Mouse (Mus musculus): ENCODE data around the gene Ifna12.
"Not testable (repeated sequence)": the region's sequence is repeated elsewhere in the genome, so short reads cannot be mapped to it uniquely, and the experiment has no call there.

Gene Ifna12

DNA sequence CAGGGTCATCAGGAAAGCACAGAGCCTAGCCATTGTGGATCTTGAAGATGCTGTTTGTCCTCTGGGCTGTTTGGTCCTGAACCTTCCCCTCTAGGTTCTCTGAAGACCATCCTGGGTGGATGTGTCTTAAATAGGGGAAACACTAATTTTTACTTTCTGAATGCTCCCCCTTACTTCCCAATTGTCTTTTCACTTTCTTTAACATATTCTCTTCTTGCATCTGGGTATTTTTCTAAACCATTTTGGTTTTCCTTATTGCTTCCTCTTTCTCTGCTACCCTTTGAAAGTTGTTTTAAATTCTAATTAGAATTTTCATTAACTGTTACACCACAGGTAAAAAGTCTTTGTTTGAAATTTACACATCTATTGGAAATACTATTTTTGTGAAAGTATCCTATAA is at the start of gene Ifna12:
TSS of gene Ifna12 (minus strand) at position 101 of the 400 bp plus-strand sequence.
- no peak for DNase-seq (ENCODE audit: low spot score)

DNA sequence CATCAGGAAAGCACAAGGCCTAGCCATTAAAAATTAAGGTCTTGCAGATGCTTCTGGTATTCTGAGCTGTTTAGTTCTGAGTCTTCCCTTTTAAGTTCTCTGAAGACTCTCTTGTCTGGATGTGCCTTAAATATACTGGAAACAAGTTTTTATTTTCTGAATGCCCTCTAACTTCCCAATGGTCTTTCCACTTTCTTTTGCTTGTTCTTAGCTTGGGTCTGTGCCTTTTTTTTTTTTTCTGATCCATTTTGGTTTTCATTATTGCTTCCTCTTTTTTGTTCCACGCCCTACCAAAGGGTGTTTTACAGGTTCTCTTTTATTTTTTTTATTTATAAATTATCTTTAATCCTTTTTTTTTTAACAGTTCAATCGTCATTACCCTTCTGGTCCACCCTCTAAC is 41.2 kb upstream of the Ifna12 start, which contains the start of gene Ifna13:
TSS of gene Ifna13 (minus strand) at position 101 of the 400 bp plus-strand sequence.
- DNase-seq (ENCODE audit: low spot score): no peak

DNA sequence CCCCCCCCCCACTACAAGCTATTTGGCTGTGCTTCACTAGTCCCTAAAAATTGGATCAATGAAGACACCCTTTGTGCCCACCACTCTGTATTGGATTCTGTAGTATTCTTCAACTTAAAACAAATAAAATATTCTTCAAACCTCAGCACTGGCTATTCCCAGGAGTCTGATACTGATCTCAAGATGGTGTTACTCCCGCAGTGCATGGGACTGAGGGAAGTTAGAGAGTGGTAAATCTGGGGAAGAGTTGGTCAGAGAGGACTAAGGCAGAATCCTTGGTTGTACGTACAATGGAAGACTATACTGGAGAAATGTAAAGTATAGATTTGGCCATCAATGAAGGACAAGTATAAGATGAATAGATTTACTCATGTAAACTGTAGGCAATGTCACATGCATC is 39.4 kb upstream of the Ifna12 start:
- no peak for DNase-seq (ENCODE audit: low spot score)

DNA sequence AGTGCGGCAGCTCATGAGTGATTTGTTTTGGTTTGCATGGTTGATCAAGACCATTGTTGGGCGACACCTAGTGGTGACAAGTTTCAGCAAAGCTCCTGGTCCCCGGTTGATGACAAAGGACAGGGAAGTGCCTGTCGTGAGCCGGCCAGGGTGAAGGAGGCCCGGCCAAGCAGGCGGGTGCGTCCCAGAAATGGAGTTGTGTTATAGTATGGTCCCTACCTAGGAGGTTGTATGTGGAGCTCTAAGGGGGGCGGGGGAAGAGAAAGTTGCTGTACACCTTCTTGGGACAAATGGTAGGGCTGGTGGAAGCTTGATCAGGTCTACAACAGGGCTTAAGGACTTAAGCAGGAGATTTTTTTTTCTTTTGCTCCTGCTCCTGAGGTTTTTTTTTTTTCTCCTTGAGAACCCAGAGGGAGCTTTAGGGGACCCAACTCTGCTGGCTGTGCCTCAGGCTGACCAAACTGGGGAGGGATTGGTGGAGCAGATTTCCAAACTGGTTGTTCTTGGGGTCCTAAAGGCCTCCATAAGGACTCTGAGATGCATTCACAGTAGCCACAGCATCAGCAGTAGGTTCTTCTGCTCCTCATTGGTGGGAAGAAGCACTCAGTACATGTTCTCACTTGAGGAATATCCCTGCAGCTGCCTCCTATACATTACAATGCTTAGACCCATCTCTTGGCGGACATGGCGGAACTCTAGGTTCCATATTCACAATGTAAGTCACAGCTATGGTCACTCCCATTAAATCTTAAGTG is 38.1 kb upstream of the Ifna12 start:
- peak; percentile 100 for DNase-seq (ENCODE audit: low spot score)

DNA sequence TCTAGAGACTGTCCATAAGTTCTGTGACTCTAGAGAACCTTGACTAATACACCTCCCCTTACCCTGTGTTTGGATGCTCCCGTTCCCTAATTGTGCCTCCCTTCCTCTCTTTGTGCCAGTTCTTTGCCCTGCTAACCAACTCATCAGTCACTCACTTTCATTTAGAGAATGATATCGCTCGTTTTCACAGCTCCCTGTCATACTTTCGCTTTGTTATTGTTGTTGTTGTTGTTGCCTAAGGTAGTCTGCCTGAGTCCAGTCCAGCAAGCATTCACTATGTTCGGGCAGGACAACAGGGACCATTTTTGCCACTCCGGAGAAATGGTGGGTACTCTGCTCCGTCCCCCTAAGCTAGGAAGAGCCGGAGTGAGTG is 37.5 kb upstream of the Ifna12 start:
- DNase-seq (ENCODE audit: low spot score): no peak

DNA sequence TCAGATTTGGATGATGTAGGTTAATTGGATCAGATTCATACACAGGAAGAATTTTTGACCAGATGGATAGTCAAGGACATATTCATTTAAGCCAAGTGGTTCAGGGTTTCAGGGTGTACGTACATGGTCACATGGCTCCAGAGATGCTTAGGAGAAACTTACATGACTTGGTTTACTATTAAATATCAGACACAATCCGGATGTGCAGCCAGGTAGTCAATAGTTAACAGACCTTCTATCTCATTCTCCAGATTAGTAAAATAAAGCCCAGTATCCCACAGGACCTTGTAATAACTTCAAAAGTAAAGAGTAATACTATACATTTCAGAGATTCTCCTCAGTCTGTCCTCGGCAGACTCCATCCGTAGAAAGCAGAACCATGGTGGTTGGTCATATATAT is 31.1 kb upstream of the Ifna12 start, which contains the start of gene C87499:
TSS of gene C87499 (minus strand) at position 101 of the 400 bp plus-strand sequence.
- DNase-seq (ENCODE audit: low spot score): no peak

DNA sequence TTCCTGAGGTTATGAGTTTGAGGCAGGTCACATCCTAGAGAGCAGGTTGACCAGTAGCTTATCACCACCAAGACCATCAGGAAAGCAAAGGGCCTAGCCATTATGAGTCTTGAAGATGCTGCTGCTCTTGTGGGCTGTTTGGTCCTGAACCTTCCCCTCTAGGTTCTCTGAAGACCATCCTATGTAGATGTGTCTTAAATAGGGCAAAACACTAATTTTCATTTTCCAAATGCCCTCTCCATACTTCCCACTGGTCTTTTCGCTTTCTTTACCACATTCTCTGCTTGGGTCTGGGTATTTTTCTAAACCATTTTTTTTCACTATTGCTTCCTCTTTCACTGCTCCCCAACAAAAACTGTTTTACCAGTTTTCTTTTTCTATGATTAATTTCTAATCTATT is 10.9 kb downstream of the Ifna12 start, which contains the start of gene Ifna9:
TSS of gene Ifna9 (minus strand) at position 101 of the 400 bp plus-strand sequence.
- DNase-seq (ENCODE audit: low spot score): no peak

DNA sequence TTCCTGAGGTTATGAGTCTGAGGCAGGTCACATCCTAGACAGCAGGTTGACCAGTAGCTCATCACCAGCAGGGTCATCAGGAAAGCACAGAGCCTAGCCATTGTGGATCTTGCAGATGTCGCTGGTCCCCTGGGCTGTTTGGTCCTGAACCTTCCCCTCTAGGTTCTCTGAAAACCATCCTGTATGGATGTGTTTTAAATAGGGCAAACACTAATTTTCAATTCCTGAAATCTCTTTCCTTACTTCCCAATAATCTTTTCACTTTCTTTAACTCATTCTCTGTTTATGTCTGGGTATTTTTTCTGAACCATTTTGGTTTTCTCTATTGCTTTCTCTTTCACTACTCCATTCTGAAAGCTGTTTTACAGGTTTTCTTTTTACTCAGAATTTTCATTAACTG is 31.5 kb downstream of the Ifna12 start, which contains the start of gene Ifna14:
TSS of gene Ifna14 (minus strand) at position 101 of the 400 bp plus-strand sequence.
- no peak for DNase-seq (ENCODE audit: low spot score)

DNA sequence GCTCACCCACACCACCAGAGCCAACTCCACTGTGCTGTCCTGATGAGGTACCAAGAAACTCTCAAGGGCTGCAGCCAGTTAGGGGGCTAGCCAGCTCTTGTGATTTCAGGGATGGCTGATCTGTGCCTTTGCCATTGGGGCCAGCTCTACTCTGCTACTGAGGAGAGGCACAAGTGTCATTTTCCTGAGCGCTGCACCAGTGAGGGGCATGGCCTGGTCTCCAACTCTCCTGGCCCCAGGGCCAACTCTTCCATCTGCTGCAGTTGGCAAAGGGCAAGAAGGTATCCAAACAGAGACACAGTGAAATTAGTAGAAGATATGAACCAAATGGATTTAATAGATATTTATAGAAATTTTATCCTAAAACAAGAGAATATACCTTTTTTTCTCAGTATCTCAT is 41.4 kb downstream of the Ifna12 start:
- DNase-seq (ENCODE audit: low spot score): no peak

DNA sequence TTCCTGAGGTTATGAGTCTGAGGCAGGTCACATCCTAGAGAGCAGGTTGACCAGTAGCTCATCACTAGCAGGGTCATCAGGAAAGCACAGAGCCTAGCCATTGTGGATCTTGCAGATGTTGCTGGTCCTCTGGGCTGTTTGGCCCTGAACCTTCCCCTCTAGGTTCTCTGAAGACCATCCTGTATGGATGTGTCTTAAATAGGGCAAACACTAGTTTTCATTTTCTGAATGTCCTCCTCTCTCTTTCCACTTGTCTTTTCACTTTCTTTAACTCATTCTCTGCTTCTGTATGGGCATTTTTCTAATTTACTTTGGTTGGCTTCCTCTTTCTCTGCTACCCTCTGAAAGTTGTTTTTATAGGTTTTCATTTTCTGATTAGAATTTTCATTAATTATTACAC is 45.0 kb downstream of the Ifna12 start, which contains the start of gene Ifna15:
TSS of gene Ifna15 (minus strand) at position 101 of the 400 bp plus-strand sequence.
- DNase-seq (ENCODE audit: low spot score): not testable (repeated sequence)
